8 mouse cellular contexts compared by ENCODE assay signal in genomic region chr4:82538815-82539214, GRCm38 (mm10).
DNase-seq lines count a peak whose midpoint lies in the region; ATAC-seq lines count a peak whose summit lies in the region.

No protein-coding gene starts in this region.

- peak overlapping the region; percentile 75 for H3K4me2 ChIP-seq in kidney, embryonic 15.5 days
- H3K4me2 ChIP-seq in forebrain, embryonic 11.5 days (ENCODE audit: low read depth, low read length, severe bottlenecking): peak overlapping the region; percentile 68
- peak overlapping the region; percentile 84 for H3K4me2 ChIP-seq in intestine, embryonic 15.5 days (replicated peaks)

- H3K27ac ChIP-seq in kidney, embryonic 15.5 days: no peak overlapping the region
- H3K27ac ChIP-seq in forebrain, embryonic 11.5 days (ENCODE audit: low read depth, low read length): no peak overlapping the region
- H3K27ac ChIP-seq in intestine, embryonic 15.5 days: no peak overlapping the region

- H3K27me3 ChIP-seq in kidney, embryonic 15.5 days: peaks cover 90% of the 10 kb centered on the region
- peaks cover 33% of the 10 kb centered on the region for H3K27me3 ChIP-seq in forebrain, embryonic 11.5 days (ENCODE audit: control insufficient read depth, insufficient read depth, low read length)
- H3K27me3 ChIP-seq in intestine, embryonic 15.5 days (replicated peaks): 0 out of 2 replicates have a peak, but pooled peaks cover 7% of the 10 kb centered on the region

- no peak for DNase-seq in kidney, adult 11 months
- DNase-seq in forebrain, embryonic 11.5 days (ENCODE audit: low spot score): no peak
- DNase-seq in neural tube, embryonic 10.5 days (ENCODE audit: extremely low spot score, low spot score): peak; percentile 35
- no peak for DNase-seq in thymus, postnatal 4 days
- no peak for DNase-seq in left cerebral cortex, adult 9 months (ENCODE audit: low spot score in 2 of 2)
- DNase-seq in thymus, adult 18-20 months: no peak

- no peaks in the 10 kb centered on the region for H3K9me3 ChIP-seq in kidney, embryonic 15.5 days (replicated peaks)
- H3K9me3 ChIP-seq in forebrain, embryonic 11.5 days (ENCODE audit: control insufficient read depth, low read length): no peaks in the 10 kb centered on the region
- H3K9me3 ChIP-seq in intestine, embryonic 15.5 days: no peaks in the 10 kb centered on the region

- peak overlapping the region; percentile 41 for H3K4me3 ChIP-seq in kidney, embryonic 15.5 days (replicated peaks)
- H3K4me3 ChIP-seq in forebrain, embryonic 11.5 days (ENCODE audit: low read depth, low read length): peak overlapping the region; percentile 30
- H3K4me3 ChIP-seq in intestine, embryonic 15.5 days (replicated peaks): peak overlapping the region; percentile 34

- no peak for ATAC-seq in kidney, embryonic 15.5 days (replicated peaks; ENCODE audit: low FRiP score)
- no peak for ATAC-seq in forebrain, embryonic 11.5 days (replicated peaks; ENCODE audit: low FRiP score)
- no peak for ATAC-seq in intestine, embryonic 15.5 days

- H3K36me3 ChIP-seq in kidney, embryonic 15.5 days: no peaks in the 10 kb centered on the region
- no peaks in the 10 kb centered on the region for H3K36me3 ChIP-seq in forebrain, embryonic 11.5 days (ENCODE audit: control insufficient read depth, insufficient read depth, low read length)
- no peaks in the 10 kb centered on the region for H3K36me3 ChIP-seq in intestine, embryonic 15.5 days

- WGBS in kidney, embryonic 15.5 days: 5% methylated on average over 9 of the region's 9 CpGs
- 2% methylated on average over 9 of the region's 9 CpGs for WGBS in forebrain, embryonic 11.5 days
- WGBS in intestine, embryonic 15.5 days: 12% methylated on average over 9 of the region's 9 CpGs

- no peak overlapping the region for H3K9ac ChIP-seq in kidney, embryonic 15.5 days
- H3K9ac ChIP-seq in forebrain, embryonic 11.5 days (ENCODE audit: low read length): peak overlapping the region; percentile 57; the same call in 1 of the 2 replicates
- 0 out of 2 replicates have a peak overlapping the region, but pooled peaks have one; percentile 33 for H3K9ac ChIP-seq in intestine, embryonic 15.5 days

- H3K4me1 ChIP-seq in kidney, embryonic 15.5 days: peaks cover 29% of the 10 kb centered on the region
- H3K4me1 ChIP-seq in forebrain, embryonic 11.5 days (replicated peaks; ENCODE audit: control insufficient read depth, insufficient read depth, low read length): peaks cover 19% of the 10 kb centered on the region
- H3K4me1 ChIP-seq in intestine, embryonic 15.5 days (replicated peaks): peaks cover 18% of the 10 kb centered on the region
